Mouse (Mus musculus): Measurements from ENCODE around the gene Gm42906. TPM values are rescaled to one million over a fixed set of nuclear protein-coding genes. Genes with fewer than 3 reads are reported as not detected.

The Gm42906 gene
- polyA plus RNA-seq, 1 experiment from 2014 or later = not detected

GRCm38 (mm10) chr5:151346626-151347025, 81.3 kb downstream of the Gm42906 start:
- no peaks in the 10 kb centered on the region for H3K36me3 ChIP-seq (ENCODE audit: control insufficient read depth, insufficient read depth)
- no peaks in the 10 kb centered on the region for H3K9me3 ChIP-seq (ENCODE audit: control insufficient read depth, low read length)
- no peak for ATAC-seq
- H3K4me2 ChIP-seq (ENCODE audit: low read length) = no peak overlapping the region
- no peak overlapping the region for H3K9ac ChIP-seq (replicated peaks; ENCODE audit: low read depth, low read length)
- no peaks in the 10 kb centered on the region for H3K27me3 ChIP-seq (replicated peaks; ENCODE audit: control insufficient read depth, insufficient read depth, low read length)
- H3K4me1 ChIP-seq (replicated peaks; ENCODE audit: control insufficient read depth, insufficient read depth, low read length) = no peaks in the 10 kb centered on the region
- 90% methylated on average over 8 of the region's 8 CpGs for WGBS
- no peak overlapping the region for H3K27ac ChIP-seq (ENCODE audit: low read length)
- no peak overlapping the region for H3K4me3 ChIP-seq (replicated peaks; ENCODE audit: low read length)

- ATAC-seq = no peak
- H3K9ac ChIP-seq (replicated peaks; ENCODE audit: low read depth, low read length) = no peak overlapping the region
- no peak overlapping the region for H3K4me2 ChIP-seq (ENCODE audit: low read length)
- H3K4me1 ChIP-seq (replicated peaks; ENCODE audit: control insufficient read depth, insufficient read depth, low read length) = no peaks in the 10 kb centered on the region
- no peaks in the 10 kb centered on the region for H3K27me3 ChIP-seq (replicated peaks; ENCODE audit: control insufficient read depth, insufficient read depth, low read length)
- 85% methylated on average over 4 of the region's 4 CpGs for WGBS
- no peak overlapping the region for H3K4me3 ChIP-seq (replicated peaks; ENCODE audit: low read length)
- H3K36me3 ChIP-seq (ENCODE audit: control insufficient read depth, insufficient read depth) = no peaks in the 10 kb centered on the region
- no peak overlapping the region for H3K27ac ChIP-seq (ENCODE audit: low read length)
- no peaks in the 10 kb centered on the region for H3K9me3 ChIP-seq (ENCODE audit: control insufficient read depth, low read length)
Observed at GRCm38 (mm10) chr5:151344737-151345136, 83.2 kb downstream of the Gm42906 start.

- Histone ChIP-seq H3K4me2 (ENCODE audit: low read length) (no peak overlapping the region), H3K27ac (ENCODE audit: low read length) (no peak overlapping the region), H3K4me3 (replicated peaks; ENCODE audit: low read length) (no peak overlapping the region), H3K27me3 (replicated peaks; ENCODE audit: control insufficient read depth, insufficient read depth, low read length) (no peaks in the 10 kb centered on the region), H3K9ac (replicated peaks; ENCODE audit: low read depth, low read length) (no peak overlapping the region), H3K36me3 (ENCODE audit: control insufficient read depth, insufficient read depth) (no peaks in the 10 kb centered on the region), H3K4me1 (replicated peaks; ENCODE audit: control insufficient read depth, insufficient read depth, low read length) (no peaks in the 10 kb centered on the region), H3K9me3 (ENCODE audit: control insufficient read depth, low read length) (no peaks in the 10 kb centered on the region)
- ATAC-seq = no peak
Observed at GRCm38 (mm10) chr5:151333686-151334085, 94.3 kb downstream of the Gm42906 start.

- H3K4me1 ChIP-seq (replicated peaks; ENCODE audit: control insufficient read depth, insufficient read depth, low read length) = no peaks in the 10 kb centered on the region
- ATAC-seq = no peak
- no peak overlapping the region for H3K9ac ChIP-seq (replicated peaks; ENCODE audit: low read depth, low read length)
- H3K9me3 ChIP-seq (ENCODE audit: control insufficient read depth, low read length) = no peaks in the 10 kb centered on the region
- no peaks in the 10 kb centered on the region for H3K36me3 ChIP-seq (ENCODE audit: control insufficient read depth, insufficient read depth)
- no peaks in the 10 kb centered on the region for H3K27me3 ChIP-seq (replicated peaks; ENCODE audit: control insufficient read depth, insufficient read depth, low read length)
- no peak overlapping the region for H3K4me3 ChIP-seq (replicated peaks; ENCODE audit: low read length)
- no peak overlapping the region for H3K27ac ChIP-seq (ENCODE audit: low read length)
- no peak overlapping the region for H3K4me2 ChIP-seq (ENCODE audit: low read length)
Observed at GRCm38 (mm10) chr5:151333191-151333594, 94.8 kb downstream of the Gm42906 start.

- Histone ChIP-seq H3K9ac (replicated peaks; ENCODE audit: low read depth, low read length) (no peak overlapping the region), H3K27me3 (replicated peaks; ENCODE audit: control insufficient read depth, insufficient read depth, low read length) (no peaks in the 10 kb centered on the region), H3K27ac (ENCODE audit: low read length) (no peak overlapping the region), H3K36me3 (ENCODE audit: control insufficient read depth, insufficient read depth) (no peaks in the 10 kb centered on the region), H3K4me1 (replicated peaks; ENCODE audit: control insufficient read depth, insufficient read depth, low read length) (no peaks in the 10 kb centered on the region), H3K4me2 (ENCODE audit: low read length) (no peak overlapping the region), H3K9me3 (ENCODE audit: control insufficient read depth, low read length) (no peaks in the 10 kb centered on the region), H3K4me3 (replicated peaks; ENCODE audit: low read length) (no peak overlapping the region)
- no peak for ATAC-seq
- WGBS = 84% methylated on average over 10 of the region's 10 CpGs
Observed at GRCm38 (mm10) chr5:151315804-151316597, 112.0 kb downstream of the Gm42906 start.

GRCm38 (mm10) chr5:151300286-151300685, 127.7 kb downstream of the Gm42906 start:
- Histone ChIP-seq H3K4me1 (replicated peaks; ENCODE audit: control insufficient read depth, insufficient read depth, low read length) (no peaks in the 10 kb centered on the region), H3K9me3 (ENCODE audit: control insufficient read depth, low read length) (no peaks in the 10 kb centered on the region), H3K4me2 (ENCODE audit: low read length) (no peak overlapping the region), H3K27me3 (replicated peaks; ENCODE audit: control insufficient read depth, insufficient read depth, low read length) (no peaks in the 10 kb centered on the region), H3K9ac (replicated peaks; ENCODE audit: low read depth, low read length) (no peak overlapping the region), H3K36me3 (ENCODE audit: control insufficient read depth, insufficient read depth) (no peaks in the 10 kb centered on the region), H3K4me3 (replicated peaks; ENCODE audit: low read length) (no peak overlapping the region), H3K27ac (ENCODE audit: low read length) (no peak overlapping the region)
- no peak for ATAC-seq
- 83% methylated on average over 2 of the region's 2 CpGs for WGBS

GRCm38 (mm10) chr5:151299576-151299975, 128.4 kb downstream of the Gm42906 start:
- ATAC-seq = no peak
- no peak overlapping the region for H3K9ac ChIP-seq (replicated peaks; ENCODE audit: low read depth, low read length)
- H3K4me2 ChIP-seq (ENCODE audit: low read length) = no peak overlapping the region
- no peak overlapping the region for H3K27ac ChIP-seq (ENCODE audit: low read length)
- H3K4me1 ChIP-seq (replicated peaks; ENCODE audit: control insufficient read depth, insufficient read depth, low read length) = no peaks in the 10 kb centered on the region
- no peak overlapping the region for H3K4me3 ChIP-seq (replicated peaks; ENCODE audit: low read length)
- no peaks in the 10 kb centered on the region for H3K36me3 ChIP-seq (ENCODE audit: control insufficient read depth, insufficient read depth)
- H3K27me3 ChIP-seq (replicated peaks; ENCODE audit: control insufficient read depth, insufficient read depth, low read length) = no peaks in the 10 kb centered on the region
- no peaks in the 10 kb centered on the region for H3K9me3 ChIP-seq (ENCODE audit: control insufficient read depth, low read length)
- WGBS = 93% methylated on average over 7 of the region's 7 CpGs

- no peak for ATAC-seq
- WGBS = 76% methylated on average over 4 of the region's 4 CpGs
- H3K4me3 ChIP-seq (replicated peaks; ENCODE audit: low read length) = no peak overlapping the region
Observed at GRCm38 (mm10) chr5:151298371-151298770, 129.6 kb downstream of the Gm42906 start.

GRCm38 (mm10) chr5:151296244-151296643, 131.7 kb downstream of the Gm42906 start:
- 76% methylated on average over 4 of the region's 4 CpGs for WGBS
- no peak for ATAC-seq

More at GRCm38 (mm10) chr5:151298371-151298770, 129.6 kb downstream of the Gm42906 start:
- Histone ChIP-seq H3K9ac (replicated peaks; ENCODE audit: low read depth, low read length) (no peak overlapping the region), H3K4me2 (ENCODE audit: low read length) (no peak overlapping the region), H3K36me3 (ENCODE audit: control insufficient read depth, insufficient read depth) (no peaks in the 10 kb centered on the region), H3K9me3 (ENCODE audit: control insufficient read depth, low read length) (no peaks in the 10 kb centered on the region), H3K4me1 (replicated peaks; ENCODE audit: control insufficient read depth, insufficient read depth, low read length) (no peaks in the 10 kb centered on the region), H3K27ac (ENCODE audit: low read length) (no peak overlapping the region), H3K27me3 (replicated peaks; ENCODE audit: control insufficient read depth, insufficient read depth, low read length) (no peaks in the 10 kb centered on the region)

GRCm38 (mm10) chr5:151293591-151293990, 134.4 kb downstream of the Gm42906 start:
- WGBS = 91% methylated on average over 4 of the region's 4 CpGs
- Histone ChIP-seq H3K9ac (replicated peaks; ENCODE audit: low read depth, low read length) (no peak overlapping the region), H3K27ac (ENCODE audit: low read length) (no peak overlapping the region), H3K4me3 (replicated peaks; ENCODE audit: low read length) (no peak overlapping the region), H3K4me2 (ENCODE audit: low read length) (no peak overlapping the region), H3K27me3 (replicated peaks; ENCODE audit: control insufficient read depth, insufficient read depth, low read length) (no peaks in the 10 kb centered on the region), H3K36me3 (ENCODE audit: control insufficient read depth, insufficient read depth) (no peaks in the 10 kb centered on the region), H3K9me3 (ENCODE audit: control insufficient read depth, low read length) (no peaks in the 10 kb centered on the region), H3K4me1 (replicated peaks; ENCODE audit: control insufficient read depth, insufficient read depth, low read length) (no peaks in the 10 kb centered on the region)
- ATAC-seq = no peak

More at GRCm38 (mm10) chr5:151296244-151296643, 131.7 kb downstream of the Gm42906 start:
- Histone ChIP-seq H3K9ac (replicated peaks; ENCODE audit: low read depth, low read length) (no peak overlapping the region), H3K4me3 (replicated peaks; ENCODE audit: low read length) (no peak overlapping the region), H3K9me3 (ENCODE audit: control insufficient read depth, low read length) (no peaks in the 10 kb centered on the region), H3K27ac (ENCODE audit: low read length) (no peak overlapping the region), H3K4me1 (replicated peaks; ENCODE audit: control insufficient read depth, insufficient read depth, low read length) (no peaks in the 10 kb centered on the region), H3K27me3 (replicated peaks; ENCODE audit: control insufficient read depth, insufficient read depth, low read length) (no peaks in the 10 kb centered on the region), H3K4me2 (ENCODE audit: low read length) (no peak overlapping the region), H3K36me3 (ENCODE audit: control insufficient read depth, insufficient read depth) (no peaks in the 10 kb centered on the region)

Measured in forebrain, embryonic 16.5 days (tissue).